In genomic region chr13:48779592-48780344, GRCm38 (mm10) we compare ENCODE assay signal across 12 mouse cellular contexts.
DNase-seq lines count a peak whose midpoint lies in the region; ATAC-seq lines count a peak whose summit lies in the region.
"Had no signal": no experiment of that assay in that cellular context is flagged by ENCODE, and none has a peak within 500 bp of the region (broad histone marks: within the 10 kb centered on the region; RNA-seq: fewer than 3 reads in every experiment).

No protein-coding gene starts in this region.

- H3K9me3 ChIP-seq in intestine, embryonic 16.5 days (ENCODE audit: control insufficient read depth, low read length) = no peaks in the 10 kb centered on the region
- H3K9me3 ChIP-seq in intestine, embryonic 15.5 days = no peaks in the 10 kb centered on the region
- H3K9me3 ChIP-seq in neural tube, embryonic 11.5 days (ENCODE audit: control insufficient read depth, low read length) = no peaks in the 10 kb centered on the region

- no peak overlapping the region for H3K9ac ChIP-seq in intestine, embryonic 16.5 days (ENCODE audit: low read depth, low read length)
- no peak overlapping the region for H3K9ac ChIP-seq in intestine, embryonic 15.5 days
- H3K9ac ChIP-seq in neural tube, embryonic 11.5 days (ENCODE audit: low read length) = no peak overlapping the region

- ATAC-seq in intestine, embryonic 16.5 days = no peak
- no peak for ATAC-seq in intestine, embryonic 15.5 days
- ATAC-seq in neural tube, embryonic 11.5 days (ENCODE audit: insufficient read depth, low FRiP score, low TSS enrichment) = no peak
- no peak for ATAC-seq in CD4-positive, CD25-positive, alpha-beta regulatory T cell, adult 4 months

- no peaks in the 10 kb centered on the region for H3K36me3 ChIP-seq in intestine, embryonic 16.5 days (ENCODE audit: control insufficient read depth, insufficient read depth, low read length)
- no peaks in the 10 kb centered on the region for H3K36me3 ChIP-seq in intestine, embryonic 15.5 days
- H3K36me3 ChIP-seq in neural tube, embryonic 11.5 days (ENCODE audit: control insufficient read depth, insufficient read depth, low read length) = no peaks in the 10 kb centered on the region

- no peak overlapping the region for H3K4me3 ChIP-seq in intestine, embryonic 16.5 days (ENCODE audit: low read length)
- no peak overlapping the region for H3K4me3 ChIP-seq in intestine, embryonic 15.5 days (replicated peaks)
- H3K4me3 ChIP-seq in neural tube, embryonic 11.5 days (ENCODE audit: low read depth, low read length) = no peak overlapping the region

- DNase-seq in embryo, embryonic 10.5 days (ENCODE audit: low spot score) = peak; percentile 48
- no peak for DNase-seq in embryo, embryonic 9.5 days (ENCODE audit: extremely low spot score)
- DNase-seq in neural tube, embryonic 11.5 days (ENCODE audit: low spot score) = peak; percentile 15
- no peak for DNase-seq in neural tube, embryonic 10.5 days (ENCODE audit: extremely low spot score, low spot score)
- no peak for DNase-seq in adrenal gland, postnatal 4 days (ENCODE audit: low spot score in 2 of 2)
- DNase-seq: cerebellum, adult 9-10 months; kidney, postnatal 14 days; liver; thymus, postnatal 4 days had no signal

- H3K27me3 ChIP-seq in intestine, embryonic 16.5 days (replicated peaks; ENCODE audit: control insufficient read depth, insufficient read depth, low read length) = no peaks in the 10 kb centered on the region
- H3K27me3 ChIP-seq in intestine, embryonic 15.5 days (replicated peaks) = no peaks in the 10 kb centered on the region
- H3K27me3 ChIP-seq in neural tube, embryonic 11.5 days (ENCODE audit: control insufficient read depth, insufficient read depth, low read length) = no peaks in the 10 kb centered on the region

- WGBS in intestine, embryonic 16.5 days = 46% methylated on average over 11 of the region's 11 CpGs
- WGBS in intestine, embryonic 15.5 days = 43% methylated on average over 11 of the region's 11 CpGs
- WGBS in neural tube, embryonic 11.5 days = 42% methylated on average over 11 of the region's 11 CpGs

- 0 out of 2 replicates have a peak overlapping the region, but pooled peaks have one; percentile 25 for H3K27ac ChIP-seq in intestine, embryonic 16.5 days (ENCODE audit: low read length)
- H3K27ac ChIP-seq in intestine, embryonic 15.5 days = no peak overlapping the region; the same call in 1 of the 2 replicates
- no peak overlapping the region for H3K27ac ChIP-seq in neural tube, embryonic 11.5 days (ENCODE audit: low read depth, low read length)

- no peak overlapping the region for H3K4me2 ChIP-seq in intestine, embryonic 16.5 days (ENCODE audit: low read depth, low read length)
- no peak overlapping the region for H3K4me2 ChIP-seq in intestine, embryonic 15.5 days (replicated peaks)
- no peak overlapping the region for H3K4me2 ChIP-seq in neural tube, embryonic 11.5 days (ENCODE audit: low read depth)

- peaks cover 4% of the 10 kb centered on the region; the same call in 1 of the 2 replicates for H3K4me1 ChIP-seq in intestine, embryonic 16.5 days (ENCODE audit: control insufficient read depth, insufficient read depth, low read length)
- peaks cover 15% of the 10 kb centered on the region; the same call in 1 of the 2 replicates for H3K4me1 ChIP-seq in intestine, embryonic 15.5 days (replicated peaks)
- H3K4me1 ChIP-seq in neural tube, embryonic 11.5 days (ENCODE audit: control insufficient read depth, insufficient read depth, low read length) = 0 out of 2 replicates have a peak, but pooled peaks cover 2% of the 10 kb centered on the region

Comparison
In these comparisons a context has a peak if more than half of its experiments do, and no peak if none do; other contexts are left out.
1. DNase-seq: peak in embryo, embryonic 10.5 days (single experiment) and neural tube, embryonic 11.5 days (single experiment); none in embryo, embryonic 9.5 days (single experiment), neural tube, embryonic 10.5 days (single experiment) and adrenal gland, postnatal 4 days (0 of 2).